Mouse (Mus musculus) hindbrain, embryonic 15.5 days (tissue): ENCODE results near the gene 3110082I17Rik. TPM values are rescaled to one million over a fixed set of nuclear protein-coding genes. Genes with fewer than 3 reads are reported as not detected.

Experiments used
- ATAC-seq: fragments of 200-750 bp; cut with Nextera tagmentation; 2 replicates; pipeline ENCODE4 v1.8.0; 2017; ENCODE audit warnings: low read depth, moderate number of reproducible peaks, moderate TSS enrichment; ENCODE audit not compliant: low FRiP score
- H3K27ac ChIP-seq: fragments of 300-500 bp; sonication (generic); replicated peaks from 2 replicates; pipeline ENCODE4 v1.5.1; 2015; ENCODE audit warnings: mild to moderate bottlenecking, inconsistent platforms
- H3K27me3 ChIP-seq: fragments of 300-500 bp; sonication (generic); 2 replicates; pipeline ENCODE4 v1.6.1; 2015; ENCODE audit warnings: control low read depth, inconsistent platforms
- H3K36me3 ChIP-seq: fragments of 300-500 bp; sonication (generic); 2 replicates; pipeline ENCODE4 v1.6.1; 2015; ENCODE audit warnings: control low read depth, inconsistent platforms
- H3K4me1 ChIP-seq: fragments of 300-500 bp; sonication (generic); replicated peaks from 2 replicates; pipeline ENCODE4 v1.6.1; 2015; ENCODE audit warnings: control low read depth, inconsistent platforms
- H3K4me2 ChIP-seq: fragments of 300-500 bp; sonication (generic); 2 replicates; pipeline ENCODE4 v1.6.1; 2015; ENCODE audit warnings: moderate library complexity, mild to moderate bottlenecking, inconsistent platforms
- H3K4me3 ChIP-seq: fragments of 300-500 bp; sonication (generic); 2 replicates; pipeline ENCODE4 v1.5.1; 2015; ENCODE audit warnings: mild to moderate bottlenecking, inconsistent platforms
- H3K9ac ChIP-seq: fragments of 300-500 bp; sonication (generic); 2 replicates; pipeline ENCODE4 v1.6.1; 2015; ENCODE audit warnings: inconsistent platforms
- H3K9me3 ChIP-seq: fragments of 300-500 bp; sonication (generic); 2 replicates; pipeline ENCODE4 v1.6.1; 2016; ENCODE audit warnings: control low read depth, inconsistent platforms
- WGBS: fragments of 180-500 bp; shearing (Covaris S2); methylation state at CpG from one replicate; pipeline ENCODE4 v1.1.7; 2015; 5-methylcytosine and 5-hydroxymethylcytosine counted together
- polyA plus RNA-seq: library from polyadenylated mRNA; unstranded; fragments of >200 nt; fragmentation: Nextera tagmentation; extraction: Ambion mirVana; gene quantifications from 2 replicates; pipeline ENCODE4 v1.2.1, GENCODE M21; 2015

The 3110082I17Rik gene
- polyA plus RNA-seq, 1 experiment from 2014 or later, result 17.9 TPM

DNA sequence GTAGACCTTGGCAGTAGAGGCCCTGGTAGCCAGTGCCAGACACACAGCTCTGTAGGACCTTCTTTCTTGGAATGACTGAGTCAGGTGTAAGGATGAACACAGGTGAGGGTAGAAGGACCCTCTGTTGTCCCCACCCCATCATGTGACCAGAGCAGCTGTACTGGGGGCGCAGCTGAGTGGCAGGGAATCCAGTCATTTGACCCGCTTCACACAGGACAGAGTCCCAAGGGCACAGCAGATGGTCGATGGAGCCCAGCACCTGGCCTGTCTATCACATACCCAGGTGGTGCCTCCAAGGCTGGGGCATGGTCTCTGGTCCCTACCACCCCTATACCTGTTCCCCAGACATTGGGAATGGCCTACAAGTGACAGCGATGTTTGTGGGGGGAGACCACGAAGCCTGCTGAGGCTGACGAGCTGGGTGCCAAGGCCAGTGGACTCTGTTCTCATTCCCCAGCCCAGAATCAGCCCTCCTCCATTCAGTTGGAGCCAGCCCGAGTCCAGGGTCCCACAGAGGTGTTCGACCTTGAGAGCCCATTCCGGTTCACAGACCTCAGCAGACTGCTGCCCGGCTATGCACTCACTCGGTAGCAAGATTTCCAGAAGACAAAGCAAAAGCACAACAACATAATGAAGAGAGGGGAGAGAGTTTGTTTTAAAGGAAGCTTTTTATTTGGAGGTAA, 91.5 kb downstream of the 3110082I17Rik start:
- H3K36me3 ChIP-seq, result no peaks in the 10 kb centered on the region
- H3K4me3 ChIP-seq, result no peak overlapping the region
- H3K9ac ChIP-seq, result no peak overlapping the region
- 85% methylated on average over 11 of the region's 11 CpGs for WGBS
- H3K4me1 ChIP-seq, result peaks cover 43% of the 10 kb centered on the region
- no peaks in the 10 kb centered on the region for H3K9me3 ChIP-seq
- ATAC-seq, result no peak
- H3K4me2 ChIP-seq, result no peak overlapping the region
- no peaks in the 10 kb centered on the region for H3K27me3 ChIP-seq
- no peak overlapping the region for H3K27ac ChIP-seq

DNA sequence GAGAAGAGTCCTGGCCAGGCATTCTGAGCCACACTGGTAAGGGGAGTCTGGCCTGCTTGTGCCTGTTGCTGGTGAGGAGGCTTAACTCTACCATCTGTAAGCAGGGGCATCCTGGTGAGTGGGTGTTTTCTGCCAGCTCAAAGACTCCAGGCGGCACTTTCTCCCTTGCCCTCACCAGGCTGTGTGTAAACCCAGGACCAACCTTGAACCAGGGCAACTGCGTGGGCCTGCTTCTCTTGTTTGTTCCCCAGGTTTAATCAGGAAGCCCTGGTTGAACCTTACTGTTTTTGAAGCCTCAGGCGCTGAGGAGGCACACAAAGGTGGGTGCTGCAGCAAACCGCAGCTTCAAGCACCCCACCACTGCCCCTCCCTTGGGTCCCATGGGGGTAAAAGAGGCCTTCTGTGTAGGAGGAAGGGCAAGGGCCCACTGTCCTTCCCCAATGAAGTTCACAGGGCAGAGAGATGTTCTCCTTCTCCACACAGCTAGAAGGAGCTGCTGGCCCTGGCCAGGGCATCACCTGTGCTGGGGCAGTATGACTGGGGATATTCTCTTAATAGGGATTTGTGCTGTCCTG, 92.4 kb downstream of the 3110082I17Rik start:
- H3K4me2 ChIP-seq, result no peak overlapping the region
- H3K36me3 ChIP-seq, result no peaks in the 10 kb centered on the region
- H3K9ac ChIP-seq, result no peak overlapping the region
- H3K27ac ChIP-seq, result no peak overlapping the region
- WGBS, result 92% methylated on average over 4 of the region's 4 CpGs
- ATAC-seq, result no peak
- H3K27me3 ChIP-seq, result no peaks in the 10 kb centered on the region
- peaks cover 42% of the 10 kb centered on the region for H3K4me1 ChIP-seq
- no peaks in the 10 kb centered on the region for H3K9me3 ChIP-seq
- no peak overlapping the region for H3K4me3 ChIP-seq

GRCm38 (mm10) chr5:139366484-139366883, 93.8 kb downstream of the 3110082I17Rik start:
- Histone ChIP-seq H3K9me3 (no peaks in the 10 kb centered on the region), H3K4me1 (peaks cover 30% of the 10 kb centered on the region), H3K9ac (no peak overlapping the region), H3K4me2 (no peak overlapping the region), H3K36me3 (no peaks in the 10 kb centered on the region), H3K27me3 (no peaks in the 10 kb centered on the region), H3K4me3 (no peak overlapping the region), H3K27ac (no peak overlapping the region)
- WGBS, result 73% methylated on average over 11 of the region's 11 CpGs
- no peak for ATAC-seq

DNA sequence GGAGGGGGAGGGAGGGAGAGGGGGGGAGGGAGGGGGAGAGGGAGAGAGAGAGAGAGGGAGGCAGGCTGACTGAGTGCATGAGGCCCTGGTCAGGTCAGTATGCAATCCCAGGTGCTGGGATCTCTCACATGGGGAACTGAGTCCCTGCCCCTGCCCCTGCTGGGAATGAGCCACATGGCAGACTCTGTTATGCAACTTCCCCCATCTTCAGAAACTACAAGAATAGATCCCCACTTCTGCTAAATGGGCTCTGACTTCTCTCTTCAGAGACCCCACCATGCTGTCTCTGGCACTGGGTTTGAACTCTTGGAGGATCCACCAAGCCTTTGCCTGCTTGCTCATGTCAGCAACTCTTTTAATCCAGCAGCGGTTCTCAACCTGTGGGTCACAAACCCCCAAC, 94.5 kb downstream of the 3110082I17Rik start:
- H3K9ac ChIP-seq, result no peak overlapping the region
- H3K27ac ChIP-seq, result no peak overlapping the region
- no peak overlapping the region for H3K4me3 ChIP-seq
- H3K36me3 ChIP-seq, result no peaks in the 10 kb centered on the region
- no peak for ATAC-seq
- no peak overlapping the region for H3K4me2 ChIP-seq
- WGBS, result 74% methylated on average over 1 of the region's 1 CpGs
- peaks cover 23% of the 10 kb centered on the region for H3K4me1 ChIP-seq
- no peaks in the 10 kb centered on the region for H3K27me3 ChIP-seq
- H3K9me3 ChIP-seq, result no peaks in the 10 kb centered on the region

DNA sequence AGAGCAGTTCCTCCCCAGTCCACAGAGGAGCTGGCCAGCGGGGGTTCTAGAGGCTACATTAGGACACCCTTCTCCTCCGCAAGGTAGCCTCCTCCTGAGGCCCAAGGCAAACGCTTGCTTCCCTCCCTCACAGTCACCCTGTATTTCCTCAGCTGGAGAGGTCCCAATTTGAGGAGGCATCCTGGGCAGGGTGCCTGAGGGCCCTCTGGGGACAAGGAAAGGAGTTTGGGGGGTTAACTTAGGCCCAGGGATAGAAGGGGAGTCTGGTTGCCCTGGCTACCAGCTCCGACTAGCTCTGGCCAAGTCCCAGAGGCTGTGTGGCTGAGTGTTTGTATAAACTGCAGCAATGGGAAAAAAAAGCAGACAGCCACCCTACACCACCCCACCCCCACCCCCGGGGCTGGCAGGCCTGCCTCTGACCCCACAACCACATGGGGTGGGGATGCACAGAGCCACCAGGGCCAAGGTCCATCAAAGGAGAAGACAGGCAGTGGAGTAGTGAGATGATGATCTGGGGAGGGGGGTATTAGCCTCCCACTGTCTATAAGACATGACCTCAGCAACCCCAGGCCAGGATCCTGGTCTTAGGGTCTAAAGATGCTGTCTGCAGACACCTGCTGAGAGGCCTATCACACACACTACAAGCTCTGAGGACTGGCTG, 95.3 kb downstream of the 3110082I17Rik start:
- H3K4me2 ChIP-seq, result no peak overlapping the region
- H3K27ac ChIP-seq, result peak overlapping the region; percentile 47; the same call in 1 of the 2 replicates
- 34% methylated on average over 5 of the region's 5 CpGs for whole genome bisulfite sequencing
- H3K27me3 ChIP-seq, result no peaks in the 10 kb centered on the region
- peaks cover 15% of the 10 kb centered on the region for H3K4me1 ChIP-seq
- no peaks in the 10 kb centered on the region for H3K36me3 ChIP-seq
- H3K4me3 ChIP-seq, result no peak overlapping the region
- peak; percentile 23; the same call in 1 of the 2 replicates for ATAC-seq
- H3K9me3 ChIP-seq, result no peaks in the 10 kb centered on the region
- no peak overlapping the region for H3K9ac ChIP-seq

GRCm38 (mm10) chr5:139364260-139364910, 95.9 kb downstream of the 3110082I17Rik start:
- 0 out of 2 replicates have a peak overlapping the region, but pooled peaks have one; percentile 1 for H3K27ac ChIP-seq
- H3K36me3 ChIP-seq, result no peaks in the 10 kb centered on the region
- H3K9me3 ChIP-seq, result no peaks in the 10 kb centered on the region
- no peak overlapping the region for H3K4me3 ChIP-seq
- no peak overlapping the region for H3K9ac ChIP-seq
- ATAC-seq, result peak; percentile 55; the same call in 1 of the 2 replicates
- WGBS, result 42% methylated on average over 12 of the region's 12 CpGs
- no peaks in the 10 kb centered on the region for H3K27me3 ChIP-seq
- H3K4me1 ChIP-seq, result peaks cover 15% of the 10 kb centered on the region
- H3K4me2 ChIP-seq, result no peak overlapping the region

- Histone ChIP-seq H3K4me3 (no peak overlapping the region), H3K4me1 (peaks cover 14% of the 10 kb centered on the region), H3K9ac (no peak overlapping the region), H3K27ac (no peak overlapping the region), H3K36me3 (no peaks in the 10 kb centered on the region), H3K4me2 (no peak overlapping the region), H3K9me3 (no peaks in the 10 kb centered on the region), H3K27me3 (no peaks in the 10 kb centered on the region)
- no peak for ATAC-seq
- 69% methylated on average over 7 of the region's 7 CpGs for WGBS
Measured at GRCm38 (mm10) chr5:139363858-139364257, 96.5 kb downstream of the 3110082I17Rik start.

- H3K9ac ChIP-seq, result no peak overlapping the region
- H3K4me1 ChIP-seq, result peaks cover under 1% of the 10 kb centered on the region
- no peaks in the 10 kb centered on the region for H3K27me3 ChIP-seq
- H3K9me3 ChIP-seq, result no peaks in the 10 kb centered on the region
- WGBS, result 90% methylated on average over 5 of the region's 5 CpGs
- H3K36me3 ChIP-seq, result no peaks in the 10 kb centered on the region
- no peak overlapping the region for H3K27ac ChIP-seq
- H3K4me2 ChIP-seq, result no peak overlapping the region
- no peak overlapping the region for H3K4me3 ChIP-seq
- ATAC-seq, result no peak
Measured at GRCm38 (mm10) chr5:139359244-139359643, 101.1 kb downstream of the 3110082I17Rik start.

DNA sequence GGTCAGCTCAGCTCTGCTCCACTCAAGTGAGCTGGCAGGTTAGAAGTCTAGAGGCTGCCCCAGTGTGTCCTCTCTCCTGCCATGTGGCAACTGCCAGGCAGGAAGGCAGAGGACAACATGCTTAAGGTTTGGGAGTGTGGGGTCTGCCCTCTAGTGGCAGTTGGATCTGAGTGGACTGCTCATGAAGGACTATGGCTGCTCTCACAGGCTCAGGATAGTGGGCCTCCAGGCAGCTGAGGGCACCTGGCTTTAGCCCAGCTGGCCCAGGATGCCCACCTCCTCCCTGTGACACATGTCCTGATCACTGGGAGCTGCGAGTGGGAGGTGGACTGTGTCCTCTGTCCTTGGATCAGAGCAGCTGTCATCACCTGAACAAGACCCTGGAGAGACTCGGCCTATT, 101.7 kb downstream of the 3110082I17Rik start:
- Histone ChIP-seq H3K9ac (no peak overlapping the region), H3K4me3 (no peak overlapping the region), H3K27me3 (no peaks in the 10 kb centered on the region), H3K4me2 (no peak overlapping the region), H3K4me1 (no peaks in the 10 kb centered on the region), H3K36me3 (no peaks in the 10 kb centered on the region), H3K27ac (no peak overlapping the region), H3K9me3 (no peaks in the 10 kb centered on the region)
- 95% methylated on average over 2 of the region's 2 CpGs for WGBS
- ATAC-seq, result no peak

DNA sequence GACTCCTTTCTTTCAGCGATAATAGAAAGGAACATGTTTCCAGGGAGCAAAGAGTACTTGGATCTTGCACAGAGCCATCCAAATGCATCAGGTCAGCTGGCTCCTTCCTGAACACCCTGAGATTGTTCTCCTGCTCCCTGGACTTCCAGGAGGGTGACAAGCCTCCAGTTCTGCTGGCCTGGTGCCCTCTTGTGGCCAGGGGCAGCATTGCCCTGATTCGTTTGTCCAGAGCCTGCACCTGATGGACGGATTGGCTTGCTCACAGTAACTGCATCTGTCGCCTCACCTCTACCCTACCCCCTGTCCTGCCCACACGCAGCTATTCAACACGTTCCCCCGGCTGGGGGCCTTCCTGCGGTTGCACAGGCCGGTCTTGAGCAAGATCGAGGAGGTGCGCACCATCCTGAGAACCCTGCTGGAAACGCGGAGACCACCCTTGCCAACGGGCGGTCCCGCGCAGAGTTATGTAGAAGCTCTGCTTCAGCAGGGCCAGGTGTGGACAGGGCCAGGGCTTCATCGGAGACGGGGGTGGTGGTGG, 105.0 kb downstream of the 3110082I17Rik start:
- Histone ChIP-seq H3K4me2 (no peak overlapping the region), H3K4me1 (no peaks in the 10 kb centered on the region), H3K27me3 (0 out of 2 replicates have a peak, but pooled peaks cover 7% of the 10 kb centered on the region), H3K9ac (no peak overlapping the region), H3K27ac (no peak overlapping the region), H3K9me3 (no peaks in the 10 kb centered on the region), H3K4me3 (no peak overlapping the region), H3K36me3 (no peaks in the 10 kb centered on the region)
- no peak for ATAC-seq
- WGBS, result 38% methylated on average over 19 of the region's 19 CpGs

GRCm38 (mm10) chr5:139353946-139354345, 106.4 kb downstream of the 3110082I17Rik start:
- no peaks in the 10 kb centered on the region for H3K36me3 ChIP-seq
- ATAC-seq, result no peak
- H3K4me3 ChIP-seq, result no peak overlapping the region
- 0 out of 2 replicates have a peak, but pooled peaks cover 7% of the 10 kb centered on the region for H3K27me3 ChIP-seq
- no peaks in the 10 kb centered on the region for H3K4me1 ChIP-seq
- H3K4me2 ChIP-seq, result no peak overlapping the region
- no peaks in the 10 kb centered on the region for H3K9me3 ChIP-seq
- WGBS, result 84% methylated on average over 11 of the region's 11 CpGs
- H3K27ac ChIP-seq, result no peak overlapping the region
- no peak overlapping the region for H3K9ac ChIP-seq

- Histone ChIP-seq H3K9ac (no peak overlapping the region), H3K27ac (no peak overlapping the region), H3K4me1 (no peaks in the 10 kb centered on the region), H3K36me3 (no peaks in the 10 kb centered on the region), H3K4me2 (no peak overlapping the region), H3K27me3 (0 out of 2 replicates have a peak, but pooled peaks cover 7% of the 10 kb centered on the region), H3K9me3 (no peaks in the 10 kb centered on the region), H3K4me3 (no peak overlapping the region)
- ATAC-seq, result no peak
- 55% methylated on average over 10 of the region's 10 CpGs for WGBS
Measured at GRCm38 (mm10) chr5:139353496-139353895, 106.8 kb downstream of the 3110082I17Rik start.
